In genomic region chr5:111376276-111377020, GRCm38 (mm10) we compare ENCODE assay signal across 19 mouse cellular contexts. TPM values are rescaled to one million over a fixed set of nuclear protein-coding genes. Genes with fewer than 3 reads are reported as not detected.
DNase-seq lines count a peak whose midpoint lies in the region; ATAC-seq and TF ChIP-seq lines count a peak whose summit lies in the region.
"Had no signal": no experiment of that assay in that cellular context is flagged by ENCODE, and none has a peak within 500 bp of the region (broad histone marks: within the 10 kb centered on the region; RNA-seq: fewer than 3 reads in every experiment).

No protein-coding gene starts in this region.

- H3K4me2 ChIP-seq in forebrain, postnatal 0 days (ENCODE audit: low read depth): no peak overlapping the region
- no peak overlapping the region for H3K4me2 ChIP-seq in forebrain, embryonic 14.5 days (ENCODE audit: low read length)
- H3K4me2 ChIP-seq in limb, embryonic 13.5 days (replicated peaks): 0 out of 2 replicates have a peak overlapping the region, but pooled peaks have one; percentile 7
- H3K4me2 ChIP-seq: hindbrain, embryonic 15.5 days; midbrain, embryonic 11.5 days had no signal

- ATAC-seq in forebrain, postnatal 0 days: peak; percentile 89
- ATAC-seq in forebrain, embryonic 14.5 days: no peak
- ATAC-seq in limb, embryonic 13.5 days (ENCODE audit: low FRiP score, low read depth): no peak
- ATAC-seq: liver, postnatal 0 days had no signal

- TF ChIP-seq CTCF in forebrain, postnatal 0 days (IDR thresholded peaks at IDR 0.05; ENCODE audit: low read depth): no peak
- TF ChIP-seq CTCF in layer of hippocampus, adult 2 months (conservative IDR thresholded peaks at IDR 0.05): no peak

- 72% methylated on average over 24 of the region's 24 CpGs for WGBS in forebrain, postnatal 0 days
- WGBS in forebrain, embryonic 14.5 days: 92% methylated on average over 24 of the region's 24 CpGs
- 74% methylated on average over 24 of the region's 24 CpGs for WGBS in limb, embryonic 13.5 days

- H3K9me3 ChIP-seq in forebrain, postnatal 0 days (ENCODE audit: low read length): no peaks in the 10 kb centered on the region
- no peaks in the 10 kb centered on the region for H3K9me3 ChIP-seq in forebrain, embryonic 14.5 days (replicated peaks; ENCODE audit: control insufficient read depth, low read length)
- no peaks in the 10 kb centered on the region for H3K9me3 ChIP-seq in limb, embryonic 13.5 days
- H3K9me3 ChIP-seq: hindbrain, embryonic 15.5 days had no signal

- H3K4me1 ChIP-seq in forebrain, postnatal 0 days (ENCODE audit: insufficient read depth): no peaks in the 10 kb centered on the region
- H3K4me1 ChIP-seq in forebrain, embryonic 14.5 days (ENCODE audit: control insufficient read depth, insufficient read depth, low read length): no peaks in the 10 kb centered on the region
- H3K4me1 ChIP-seq in limb, embryonic 13.5 days: peaks cover 32% of the 10 kb centered on the region
- H3K4me1 ChIP-seq: hindbrain, embryonic 15.5 days had no signal

- peak overlapping the region; percentile 50 for H3K27ac ChIP-seq in forebrain, postnatal 0 days (ENCODE audit: low read depth, low read length)
- no peak overlapping the region for H3K27ac ChIP-seq in forebrain, embryonic 14.5 days (ENCODE audit: low read depth, low read length)
- peak overlapping the region; percentile 67; the same call in 1 of the 2 replicates for H3K27ac ChIP-seq in limb, embryonic 13.5 days
- no peak overlapping the region; the same call in 1 of the 2 replicates for H3K27ac ChIP-seq in layer of hippocampus, adult 2 months
- H3K27ac ChIP-seq: hindbrain, embryonic 15.5 days had no signal

- peak; percentile 76 for DNase-seq in forebrain, postnatal 0 days
- no peak for DNase-seq in forebrain, embryonic 14.5 days (ENCODE audit: low spot score)
- DNase-seq in right cerebral cortex, adult 2 months (ENCODE audit: low spot score in 2 of 2): peak; percentile 48 to 52
- DNase-seq in right cerebral cortex, postnatal 4 days: no peak
- no peak for DNase-seq in layer of hippocampus, adult 2 months (ENCODE audit: low spot score in 2 of 2)
- DNase-seq in urinary bladder, postnatal 25 days (ENCODE audit: low spot score): no peak
- no peak for DNase-seq in ovary, postnatal 14 days (ENCODE audit: low spot score)
- DNase-seq: adrenal gland, postnatal 14 days; cerebellum, postnatal 10 days; embryo, embryonic 11 days; heart, postnatal 10 days; liver, postnatal 0 days; lung, postnatal 4 days; thymus, adult 2 months had no signal

- no peak overlapping the region for H3K4me3 ChIP-seq in forebrain, postnatal 0 days (ENCODE audit: low read depth, low read length)
- H3K4me3 ChIP-seq in forebrain, embryonic 14.5 days (ENCODE audit: low read depth, low read length): no peak overlapping the region
- H3K4me3 ChIP-seq in limb, embryonic 13.5 days: no peak overlapping the region
- no peak overlapping the region for H3K4me3 ChIP-seq in layer of hippocampus, adult 2 months
- H3K4me3 ChIP-seq: hindbrain, embryonic 15.5 days; myocyte had no signal

- H3K27me3 ChIP-seq in forebrain, postnatal 0 days (ENCODE audit: insufficient read depth, low read length): no peaks in the 10 kb centered on the region
- no peaks in the 10 kb centered on the region for H3K27me3 ChIP-seq in forebrain, embryonic 14.5 days (replicated peaks; ENCODE audit: control insufficient read depth, insufficient read depth, low read length)
- H3K27me3 ChIP-seq in limb, embryonic 13.5 days: no peaks in the 10 kb centered on the region
- H3K27me3 ChIP-seq: CH12.LX; hindbrain, embryonic 15.5 days had no signal

- H3K36me3 ChIP-seq in forebrain, postnatal 0 days (ENCODE audit: insufficient read depth): peaks cover 64% of the 10 kb centered on the region
- H3K36me3 ChIP-seq in forebrain, embryonic 14.5 days (ENCODE audit: control insufficient read depth, insufficient read depth, low read length): peaks cover 90% of the 10 kb centered on the region
- peaks cover 83% of the 10 kb centered on the region for H3K36me3 ChIP-seq in limb, embryonic 13.5 days

- no peak overlapping the region for H3K9ac ChIP-seq in forebrain, postnatal 0 days
- H3K9ac ChIP-seq in forebrain, embryonic 14.5 days (ENCODE audit: low read length): no peak overlapping the region
- H3K9ac ChIP-seq in limb, embryonic 13.5 days: 0 out of 2 replicates have a peak overlapping the region, but pooled peaks have one; percentile 26
- H3K9ac ChIP-seq: hindbrain, embryonic 15.5 days; liver, postnatal 0 days had no signal

RNA-seq across cellular contexts. Expression of gene Mn1, which starts 40.7 kb away (rescaled TPM):
- total RNA-seq in forebrain, postnatal 0 days (2014; rRNA removed): 108 and 123 TPM in 2 replicates
- polyA plus RNA-seq in forebrain, postnatal 0 days (2015; fragmentation: Nextera tagmentation; extraction: Ambion mirVana): 57.9 and 73.2 TPM in 2 replicates
- 57.2 and 71.2 TPM in 2 replicates for polyA plus RNA-seq in forebrain, embryonic 14.5 days (2014; fragmentation: Nextera tagmentation; extraction: Ambion mirVana)
- polyA plus RNA-seq in limb, embryonic 13.5 days (2015; fragmentation: Nextera tagmentation; extraction: Ambion mirVana): 22.8 and 22.9 TPM in 2 replicates
- 10 to 100 TPM; 38.4 to 45.6 TPM for total RNA-seq in layer of hippocampus, adult 2 months (2021)
- total RNA-seq: CH12.LX had no signal

RNA-seq across cellular contexts. Expression of gene Pitpnb, which starts 45.9 kb away (rescaled TPM):
- 8.3 and 11.2 TPM in 2 replicates for total RNA-seq in forebrain, postnatal 0 days (2014; rRNA removed)
- 80.6 and 93.0 TPM in 2 replicates for polyA plus RNA-seq in forebrain, postnatal 0 days (2015; fragmentation: Nextera tagmentation; extraction: Ambion mirVana)
- polyA plus RNA-seq in forebrain, embryonic 14.5 days (2014; fragmentation: Nextera tagmentation; extraction: Ambion mirVana): 102 and 105 TPM in 2 replicates
- polyA plus RNA-seq in limb, embryonic 13.5 days (2015; fragmentation: Nextera tagmentation; extraction: Ambion mirVana): 114 and 116 TPM in 2 replicates
- total RNA-seq in layer of hippocampus, adult 2 months (2021): 10 to 100 TPM; 80.2 to 82.3 TPM

Comparison
In these comparisons a context has a peak if more than half of its experiments do, and no peak if none do; other contexts are left out.
1. DNase-seq: peak in forebrain, postnatal 0 days (single experiment) and right cerebral cortex, adult 2 months (2 of 2); none in forebrain, embryonic 14.5 days (single experiment), right cerebral cortex, postnatal 4 days (single experiment), layer of hippocampus, adult 2 months (0 of 2), urinary bladder, postnatal 25 days (single experiment) and ovary, postnatal 14 days (single experiment).
2. H3K27ac ChIP-seq: peak in forebrain, postnatal 0 days (single experiment) and limb, embryonic 13.5 days (single experiment); none in forebrain, embryonic 14.5 days (single experiment) and layer of hippocampus, adult 2 months (single experiment).